Mouse (Mus musculus) small intestine, adult 2 months (tissue): ENCODE measurements around the gene Mmp20.

Source experiments
- CTCF ChIP-seq: fragments of 200-500 bp; IDR thresholded peaks from 2 replicates; pipeline ENCODE4 v1.5.1; 2012; ENCODE audit warnings: low read depth, mild to moderate bottlenecking, control low read depth, inconsistent platforms, low read length, moderate library complexity, mixed read lengths; ENCODE audit not compliant: insufficient replicate concordance, insufficient read length; ENCODE audit errors: extremely low read depth
- POLR2A ChIP-seq: fragments of 200-500 bp; IDR thresholded peaks from 2 replicates; pipeline ENCODE4 v1.6.1; 2012; ENCODE audit warnings: low read depth, mild to moderate bottlenecking, control low read depth, inconsistent platforms, low read length, moderate library complexity

- no peak for TF ChIP-seq POLR2A
- TF ChIP-seq CTCF: no peak
Observed at GRCm38 (mm10) chr9:7647901-7648300, 19.9 kb downstream of the Mmp20 start.
